Mouse (Mus musculus): ENCODE measurements around the gene Nrbp1.

GRCm38 (mm10) chr5:31257616-31258015 lies 17.0 kb downstream of the Nrbp1 start:
- TF ChIP-seq CTCF (conservative IDR thresholded peaks at IDR 0.05 in 1 of 2, IDR thresholded peaks at IDR 0.05 in 1 of 2; ENCODE audit: low read depth in 2 of 2, low read length in 2 of 2) = no peak
- no peak for TF ChIP-seq TCF12 (IDR thresholded peaks at IDR 0.05; ENCODE audit: low read depth, low read length)
- no peak for TF ChIP-seq EP300 (IDR thresholded peaks at IDR 0.05; ENCODE audit: low read length)
- TF ChIP-seq POLR2A (IDR thresholded peaks at IDR 0.05; ENCODE audit: low read depth, low read length) = no peak
- no peak for TF ChIP-seq GABPA (IDR thresholded peaks at IDR 0.05; ENCODE audit: insufficient replicate concordance, low read depth, low read length)
- TF ChIP-seq RCOR1 (conservative IDR thresholded peaks at IDR 0.05; ENCODE audit: low read depth, low read length) = no peak
- TF ChIP-seq MYC (IDR thresholded peaks at IDR 0.05; ENCODE audit: low read depth, low read length) = no peak
